In the genomic region with DNA sequence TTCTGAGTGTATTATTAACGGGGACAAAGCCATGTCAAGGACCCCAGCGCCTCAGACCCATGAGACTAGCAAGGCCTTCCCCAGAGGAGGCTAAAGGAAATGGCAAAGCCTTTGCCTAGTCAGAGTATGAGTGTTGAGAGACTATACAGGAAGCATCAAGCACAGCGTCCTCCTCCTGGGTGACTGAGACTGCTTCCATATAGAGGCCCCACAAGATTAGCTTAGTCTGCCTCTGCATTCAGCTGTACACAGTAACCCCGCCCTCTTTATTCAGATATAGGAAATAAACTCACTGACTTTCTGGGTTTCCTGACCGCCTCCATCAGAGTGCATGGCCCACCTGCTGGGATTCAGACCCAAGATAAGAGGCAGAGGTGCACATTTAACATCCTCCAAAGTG, we compare ENCODE assay signal across 28 mouse cellular contexts.
"Had no signal": no experiment of that assay in that cellular context is flagged by ENCODE, and none has a peak within 500 bp of the region (broad histone marks: within the 10 kb centered on the region; RNA-seq: fewer than 3 reads in every experiment).

No protein-coding gene starts in this region.

- H3K4me2 ChIP-seq: heart, embryonic 11.5 days; heart, embryonic 13.5 days; heart, embryonic 15.5 days; hindbrain, embryonic 12.5 days; hindbrain, embryonic 14.5 days; kidney, embryonic 15.5 days; limb, embryonic 13.5 days; limb, embryonic 15.5 days; liver, embryonic 12.5 days had no signal

- H3K27ac ChIP-seq: heart, adult 2 months; heart, embryonic 13.5 days; heart, embryonic 15.5 days; hindbrain, embryonic 10.5 days; hindbrain, embryonic 12.5 days; hindbrain, embryonic 14.5 days; kidney, embryonic 15.5 days; kidney, postnatal 0 days; limb, embryonic 13.5 days; limb, embryonic 15.5 days; liver, embryonic 12.5 days; liver, embryonic 14.5 days had no signal

- H3K4me1 ChIP-seq: heart, embryonic 15.5 days; limb, embryonic 15.5 days had no signal

- H3K9me3 ChIP-seq: heart, embryonic 13.5 days; heart, embryonic 15.5 days; hindbrain, embryonic 10.5 days; hindbrain, embryonic 12.5 days; kidney, embryonic 15.5 days; limb, embryonic 13.5 days; limb, embryonic 15.5 days; liver, embryonic 12.5 days had no signal

- ATAC-seq: hindbrain, embryonic 16.5 days; inflammation-experienced regulatory T-cells, adult 6 months; liver, embryonic 12.5 days had no signal

- H3K9ac ChIP-seq: heart, embryonic 13.5 days; heart, embryonic 15.5 days; hindbrain, embryonic 12.5 days; hindbrain, embryonic 14.5 days; kidney, embryonic 15.5 days; limb, embryonic 13.5 days; limb, embryonic 15.5 days; liver, embryonic 12.5 days; liver, embryonic 14.5 days had no signal

- DNase-seq: gastrocnemius, postnatal 14 days; gastrocnemius, postnatal 36 days; heart, adult 11 months; heart, adult 2 months; heart, postnatal 14 days; heart, postnatal 36 days; kidney, adult 11 months; kidney, adult 2 months; kidney, adult 9 months; kidney, postnatal 14 days; kidney, postnatal 36 days; layer of hippocampus, adult 9-11 months; layer of hippocampus, postnatal 36 days; left cerebral cortex, postnatal 4 days had no signal

- H3K4me3 ChIP-seq: heart, adult 2 months; heart, embryonic 13.5 days; heart, embryonic 15.5 days; hindbrain, embryonic 10.5 days; hindbrain, embryonic 12.5 days; kidney, embryonic 15.5 days; limb, embryonic 13.5 days; limb, embryonic 15.5 days; liver, embryonic 12.5 days had no signal

- H3K27me3 ChIP-seq: heart, embryonic 15.5 days; kidney, embryonic 15.5 days; limb, embryonic 13.5 days; limb, embryonic 15.5 days had no signal

- H3K36me3 ChIP-seq: heart, embryonic 13.5 days; heart, embryonic 15.5 days; hindbrain, embryonic 10.5 days; hindbrain, embryonic 12.5 days; kidney, embryonic 15.5 days; limb, embryonic 13.5 days; limb, embryonic 15.5 days; liver, embryonic 12.5 days had no signal
